Mouse (Mus musculus) gastrocnemius, postnatal 25 days (tissue): ENCODE data around the gene Gm20792. TPM values are rescaled to one million over a fixed set of nuclear protein-coding genes. Genes with fewer than 3 reads are reported as not detected.
"Not testable (repeated sequence)": the region's sequence is repeated elsewhere in the genome, so short reads cannot be mapped to it uniquely, and the experiment has no call there.

ENCODE experiments used
- DNase-seq: peaks from one replicate; pipeline ENCODE4 v3.0.0; 2022
- long read RNA-seq, 2 experiments: library from polyadenylated mRNA; stranded (forward); transcript quantifications; one replicate each; pipeline ENCODE4 v2.0.0; 2021
- total RNA-seq, 2 experiments: library from RNA; stranded (reverse); gene quantifications; 1 replicate in 1 of 2; 2 replicates in 1 of 2; pipeline ENCODE4 v1.2.3; 2021

Gm20792 gene
- not detected for total RNA-seq
- long read RNA-seq, experiment 1, result 0 reads
- long read RNA-seq, experiment 2, result 0 reads

DNA sequence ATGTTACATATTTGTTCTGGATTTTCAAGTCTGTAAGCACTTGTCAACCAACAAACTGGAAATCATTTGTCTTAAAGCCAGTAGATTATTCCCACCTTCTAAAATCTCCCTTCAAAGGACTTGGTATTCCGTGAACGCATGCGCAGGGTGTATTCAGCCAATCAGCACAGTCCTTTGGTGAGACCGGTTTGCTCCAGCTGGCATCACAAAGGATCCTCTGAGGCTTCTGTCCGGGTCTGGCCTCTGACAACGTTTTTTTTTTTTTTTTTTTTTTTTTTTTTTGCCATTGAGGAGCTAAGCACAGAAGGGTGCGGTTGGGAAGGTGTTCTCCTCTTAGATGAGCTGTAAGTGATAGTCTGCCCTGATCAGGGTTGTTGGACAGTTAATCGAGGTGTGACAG is at the start of gene Gm20792:
Gene Gm20792, plus strand, starts transcription at position 301 of the 400 bp plus-strand sequence.
- DNase-seq, result not testable (repeated sequence)
